Mouse (Mus musculus): ENCODE results near the gene Cryzl2. TPM values are rescaled to one million over a fixed set of nuclear protein-coding genes. Genes with fewer than 3 reads are reported as not detected.

Cryzl2 gene
- polyA plus RNA-seq, 1 experiment: 0.09 TPM

DNA sequence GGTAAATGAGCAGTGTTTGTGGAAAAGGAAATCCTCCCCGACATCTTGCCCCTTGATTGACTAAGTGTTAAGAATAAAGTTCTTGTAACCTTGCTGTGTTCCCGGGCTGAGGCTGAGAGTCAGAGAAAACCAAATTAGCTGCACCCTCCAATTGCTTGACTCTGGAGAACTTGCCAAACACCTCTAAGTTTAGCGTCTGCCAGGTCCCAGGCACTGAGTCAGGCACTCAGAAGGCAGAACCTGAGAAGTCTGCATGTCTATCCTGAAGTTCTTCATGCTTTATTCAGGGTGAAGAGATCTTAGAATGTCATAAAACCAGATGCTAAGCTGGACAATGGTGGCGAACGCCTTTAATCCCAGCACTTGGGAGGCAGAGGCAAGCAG is 9.6 kb upstream of the Cryzl2 start:
- no peaks in the 10 kb centered on the region for H3K79me3 ChIP-seq (ENCODE audit: low read depth)
- H3K27me3 ChIP-seq (ENCODE audit: control insufficient read depth, insufficient read depth, insufficient read length): no peaks in the 10 kb centered on the region
- no peak overlapping the region for H3K4me3 ChIP-seq (ENCODE audit: insufficient read depth, poor library complexity, severe bottlenecking)
- no peaks in the 10 kb centered on the region for H3K36me3 ChIP-seq (ENCODE audit: control insufficient read depth, insufficient read depth)
- no peak for TF ChIP-seq MYOD1 (IDR thresholded peaks at IDR 0.05; ENCODE audit: control insufficient read depth, insufficient read length, low read depth)
- no peak for TF ChIP-seq CTCF (IDR thresholded peaks at IDR 0.05; ENCODE audit: control insufficient read depth, insufficient read depth, insufficient read length)
- no peak for TF ChIP-seq MYOG (IDR thresholded peaks at IDR 0.05; ENCODE audit: control insufficient read depth, extremely low read depth, insufficient read length)
- TF ChIP-seq FOSL1 (IDR thresholded peaks at IDR 0.05; ENCODE audit: insufficient read depth, low read length, poor library complexity, severe bottlenecking): no peak
- no peak for TF ChIP-seq CEBPB (IDR thresholded peaks at IDR 0.05; ENCODE audit: low read depth)
- no peak for TF ChIP-seq USF1 (IDR thresholded peaks at IDR 0.05; ENCODE audit: low read depth)
- no peak for TF ChIP-seq MAX (IDR thresholded peaks at IDR 0.05)
- H3K79me2 ChIP-seq (ENCODE audit: control insufficient read depth, insufficient read depth): no peaks in the 10 kb centered on the region
- no peak overlapping the region for H3ac ChIP-seq (ENCODE audit: control insufficient read depth, insufficient read length, low read depth)

DNA sequence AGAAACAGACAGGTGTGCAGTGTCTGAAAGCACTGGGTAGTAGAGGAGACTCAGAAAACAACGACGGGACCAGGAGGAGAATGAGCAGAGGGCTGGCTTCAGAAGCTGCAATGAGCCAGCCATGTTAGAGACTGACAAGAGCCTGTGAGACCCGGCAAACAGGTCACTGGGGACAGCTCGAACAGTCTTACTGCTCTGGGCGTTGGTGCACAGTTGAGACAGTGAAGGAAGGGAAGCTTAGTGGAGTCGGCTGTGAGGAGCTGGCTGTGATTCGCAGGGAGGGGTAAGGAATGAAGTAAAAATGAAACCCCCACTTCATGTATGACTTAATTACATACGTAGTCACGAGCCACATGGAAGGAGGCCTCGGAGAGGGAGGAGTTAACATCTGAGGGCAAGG is 8.8 kb upstream of the Cryzl2 start:
- H3K27me3 ChIP-seq (ENCODE audit: control insufficient read depth, insufficient read depth, insufficient read length): no peaks in the 10 kb centered on the region
- no peak overlapping the region for H3K4me3 ChIP-seq (ENCODE audit: insufficient read depth, poor library complexity, severe bottlenecking)
- TF ChIP-seq CTCF (IDR thresholded peaks at IDR 0.05; ENCODE audit: control insufficient read depth, insufficient read depth, insufficient read length) (no peak), MYOG (IDR thresholded peaks at IDR 0.05; ENCODE audit: control insufficient read depth, extremely low read depth, insufficient read length) (no peak), MAX (IDR thresholded peaks at IDR 0.05) (no peak), CEBPB (IDR thresholded peaks at IDR 0.05; ENCODE audit: low read depth) (no peak), MYOD1 (IDR thresholded peaks at IDR 0.05; ENCODE audit: control insufficient read depth, insufficient read length, low read depth) (no peak), FOSL1 (IDR thresholded peaks at IDR 0.05; ENCODE audit: insufficient read depth, low read length, poor library complexity, severe bottlenecking) (no peak), USF1 (IDR thresholded peaks at IDR 0.05; ENCODE audit: low read depth) (no peak)
- H3K79me3 ChIP-seq (ENCODE audit: low read depth): no peaks in the 10 kb centered on the region
- no peaks in the 10 kb centered on the region for H3K36me3 ChIP-seq (ENCODE audit: control insufficient read depth, insufficient read depth)
- H3ac ChIP-seq (ENCODE audit: control insufficient read depth, insufficient read length, low read depth): no peak overlapping the region
- no peaks in the 10 kb centered on the region for H3K79me2 ChIP-seq (ENCODE audit: control insufficient read depth, insufficient read depth)

DNA sequence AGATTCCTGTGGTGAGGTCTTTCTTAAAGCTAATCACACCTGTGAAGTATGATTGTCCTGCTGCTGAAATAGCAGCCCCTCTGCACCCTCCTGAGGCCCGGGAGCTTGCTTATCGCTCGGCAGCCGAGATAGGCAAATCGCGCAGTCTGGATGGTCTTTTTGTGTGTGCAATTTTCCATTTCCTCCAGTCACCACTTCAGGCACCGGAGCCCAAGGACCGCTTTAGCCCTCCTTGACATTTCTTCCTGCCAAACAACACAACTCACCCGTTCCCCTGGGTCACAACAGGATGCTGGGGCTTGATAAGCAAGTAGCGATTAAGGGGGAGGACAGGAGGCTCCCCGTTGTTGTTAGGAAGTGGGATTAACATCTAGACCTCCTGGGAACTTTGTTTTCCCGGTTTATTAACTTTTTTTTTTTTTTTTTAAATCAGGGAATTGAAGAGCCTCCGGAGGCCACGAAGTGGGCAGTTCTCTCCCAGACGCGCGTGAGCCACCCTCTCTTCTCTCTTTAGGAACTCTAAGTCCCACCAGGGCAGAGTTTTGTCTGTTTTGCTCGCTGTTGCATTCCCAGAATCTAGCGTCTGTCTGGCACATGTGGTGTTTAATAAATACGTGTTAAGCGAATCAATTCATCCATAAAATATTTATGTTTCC is 8.3 kb upstream of the Cryzl2 start:
- no peak for TF ChIP-seq MAX (IDR thresholded peaks at IDR 0.05)
- no peak for TF ChIP-seq MYOD1 (IDR thresholded peaks at IDR 0.05; ENCODE audit: control insufficient read depth, insufficient read length, low read depth)
- no peak for TF ChIP-seq USF1 (IDR thresholded peaks at IDR 0.05; ENCODE audit: low read depth)
- Histone ChIP-seq H3K27me3 (ENCODE audit: control insufficient read depth, insufficient read depth, insufficient read length) (no peaks in the 10 kb centered on the region), H3K4me3 (ENCODE audit: insufficient read depth, poor library complexity, severe bottlenecking) (no peak overlapping the region), H3K79me2 (ENCODE audit: control insufficient read depth, insufficient read depth) (no peaks in the 10 kb centered on the region), H3K79me3 (ENCODE audit: low read depth) (no peaks in the 10 kb centered on the region), H3ac (ENCODE audit: control insufficient read depth, insufficient read length, low read depth) (no peak overlapping the region), H3K36me3 (ENCODE audit: control insufficient read depth, insufficient read depth) (no peaks in the 10 kb centered on the region)

DNA sequence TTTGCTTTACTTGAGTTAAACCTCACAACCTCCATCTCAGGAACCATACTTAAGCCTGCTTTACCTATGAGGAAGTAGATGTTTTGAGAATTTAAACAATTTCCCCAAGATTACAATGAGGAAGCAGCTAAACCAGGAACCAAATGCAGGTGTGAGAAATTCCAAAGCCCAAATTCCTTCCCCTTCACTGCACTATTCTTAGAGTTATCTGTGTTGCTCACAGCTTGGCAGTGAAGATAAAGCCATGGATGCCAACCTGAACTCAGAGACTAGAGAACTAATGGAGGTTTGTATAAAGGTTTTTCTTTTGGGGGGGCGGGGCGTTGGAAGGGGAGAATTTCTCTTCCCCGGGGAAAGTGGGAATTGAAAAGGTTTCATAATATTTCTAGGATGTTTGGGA is 6.1 kb upstream of the Cryzl2 start:
- Histone ChIP-seq H3K36me3 (ENCODE audit: control insufficient read depth, insufficient read depth) (no peaks in the 10 kb centered on the region), H3ac (ENCODE audit: control insufficient read depth, insufficient read length, low read depth) (no peak overlapping the region), H3K4me3 (ENCODE audit: insufficient read depth, poor library complexity, severe bottlenecking) (no peak overlapping the region), H3K79me3 (ENCODE audit: low read depth) (no peaks in the 10 kb centered on the region), H3K27me3 (ENCODE audit: control insufficient read depth, insufficient read depth, insufficient read length) (no peaks in the 10 kb centered on the region), H3K79me2 (ENCODE audit: control insufficient read depth, insufficient read depth) (no peaks in the 10 kb centered on the region)
- no peak for TF ChIP-seq MAX (IDR thresholded peaks at IDR 0.05)
- TF ChIP-seq CEBPB (IDR thresholded peaks at IDR 0.05; ENCODE audit: low read depth): no peak
- no peak for TF ChIP-seq FOSL1 (IDR thresholded peaks at IDR 0.05; ENCODE audit: insufficient read depth, low read length, poor library complexity, severe bottlenecking)
- TF ChIP-seq MYOD1 (IDR thresholded peaks at IDR 0.05; ENCODE audit: control insufficient read depth, insufficient read length, low read depth): no peak

DNA sequence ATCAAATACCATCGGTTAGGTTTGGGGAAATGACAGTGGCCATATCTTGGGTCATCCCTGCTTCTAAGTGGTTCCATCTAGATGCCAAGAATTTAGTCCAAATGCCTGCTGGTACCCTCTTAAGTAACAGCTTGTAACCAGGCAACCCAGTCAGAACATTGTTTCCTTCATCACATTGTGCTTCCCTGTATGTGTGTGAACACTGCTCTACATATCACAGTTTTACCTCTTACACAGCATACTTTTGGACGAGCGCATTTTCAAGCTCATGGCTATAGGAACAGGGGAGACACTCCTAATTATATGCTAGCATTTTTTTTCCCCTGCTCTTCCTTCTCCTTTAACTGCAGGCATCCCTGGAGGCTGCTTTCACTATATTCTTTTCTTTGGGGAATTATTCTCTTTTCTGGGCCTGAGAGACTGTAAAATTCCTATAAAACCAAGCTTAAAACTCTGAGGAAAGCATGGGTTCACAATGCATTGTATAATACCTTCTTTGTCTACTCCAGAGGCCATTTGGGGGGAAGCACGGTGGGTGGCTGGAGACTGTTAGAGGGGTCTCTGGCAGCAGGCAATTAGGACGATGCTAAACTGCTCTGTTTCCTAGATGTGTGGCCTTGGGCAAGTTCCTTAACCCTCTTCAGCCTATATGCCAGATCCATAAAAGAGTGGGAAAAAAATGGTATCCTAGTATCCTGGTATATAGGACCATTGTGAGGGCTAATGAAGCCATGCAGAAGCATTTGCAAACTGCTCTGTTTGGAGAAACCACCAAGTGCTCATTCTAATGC is 5.4 kb upstream of the Cryzl2 start:
- Histone ChIP-seq H3ac (ENCODE audit: control insufficient read depth, insufficient read length, low read depth) (no peak overlapping the region), H3K79me3 (ENCODE audit: low read depth) (no peaks in the 10 kb centered on the region), H3K27me3 (ENCODE audit: control insufficient read depth, insufficient read depth, insufficient read length) (no peaks in the 10 kb centered on the region), H3K79me2 (ENCODE audit: control insufficient read depth, insufficient read depth) (no peaks in the 10 kb centered on the region), H3K36me3 (ENCODE audit: control insufficient read depth, insufficient read depth) (no peaks in the 10 kb centered on the region), H3K4me3 (ENCODE audit: insufficient read depth, poor library complexity, severe bottlenecking) (no peak overlapping the region)
- TF ChIP-seq MAX (IDR thresholded peaks at IDR 0.05): no peak
- TF ChIP-seq FOSL1 (IDR thresholded peaks at IDR 0.05; ENCODE audit: insufficient read depth, low read length, poor library complexity, severe bottlenecking): no peak
- TF ChIP-seq MYOD1 (IDR thresholded peaks at IDR 0.05; ENCODE audit: control insufficient read depth, insufficient read length, low read depth): no peak
- TF ChIP-seq USF1 (IDR thresholded peaks at IDR 0.05; ENCODE audit: low read depth): no peak
- TF ChIP-seq MYOG (IDR thresholded peaks at IDR 0.05; ENCODE audit: control insufficient read depth, extremely low read depth, insufficient read length): no peak
- TF ChIP-seq CTCF (IDR thresholded peaks at IDR 0.05; ENCODE audit: control insufficient read depth, insufficient read depth, insufficient read length): no peak
- TF ChIP-seq CEBPB (IDR thresholded peaks at IDR 0.05; ENCODE audit: low read depth): no peak

DNA sequence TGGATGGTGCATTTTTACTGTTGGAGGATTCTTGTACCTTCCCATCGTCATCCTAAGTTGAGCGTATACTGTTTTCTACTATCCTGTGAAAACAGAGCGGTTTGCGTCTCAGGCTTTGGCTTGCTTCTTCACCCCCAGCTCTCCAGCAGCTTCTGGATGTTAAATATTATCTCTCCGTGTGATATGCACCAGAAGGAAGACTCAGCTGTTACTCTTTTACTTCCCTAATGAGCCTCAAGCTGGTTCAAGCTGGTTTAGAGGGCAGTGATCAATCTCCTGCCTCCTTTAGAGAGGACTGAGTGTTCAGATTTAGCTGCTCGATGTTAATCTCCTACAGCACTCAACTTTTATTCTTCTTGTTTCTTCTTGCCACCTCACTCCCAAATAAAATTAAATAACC is 3.5 kb upstream of the Cryzl2 start:
- H3K79me3 ChIP-seq (ENCODE audit: low read depth): no peaks in the 10 kb centered on the region
- no peaks in the 10 kb centered on the region for H3K79me2 ChIP-seq (ENCODE audit: control insufficient read depth, insufficient read depth)
- H3ac ChIP-seq (ENCODE audit: control insufficient read depth, insufficient read length, low read depth): no peak overlapping the region
- H3K27me3 ChIP-seq (ENCODE audit: control insufficient read depth, insufficient read depth, insufficient read length): no peaks in the 10 kb centered on the region
- TF ChIP-seq CTCF (IDR thresholded peaks at IDR 0.05; ENCODE audit: control insufficient read depth, insufficient read depth, insufficient read length): no peak
- no peak for TF ChIP-seq MYOD1 (IDR thresholded peaks at IDR 0.05; ENCODE audit: control insufficient read depth, insufficient read length, low read depth)
- no peak for TF ChIP-seq MAX (IDR thresholded peaks at IDR 0.05)
- no peak for TF ChIP-seq USF1 (IDR thresholded peaks at IDR 0.05; ENCODE audit: low read depth)
- TF ChIP-seq CEBPB (IDR thresholded peaks at IDR 0.05; ENCODE audit: low read depth): no peak
- no peak for TF ChIP-seq FOSL1 (IDR thresholded peaks at IDR 0.05; ENCODE audit: insufficient read depth, low read length, poor library complexity, severe bottlenecking)
- no peak for TF ChIP-seq MYOG (IDR thresholded peaks at IDR 0.05; ENCODE audit: control insufficient read depth, extremely low read depth, insufficient read length)
- H3K36me3 ChIP-seq (ENCODE audit: control insufficient read depth, insufficient read depth): no peaks in the 10 kb centered on the region
- no peak overlapping the region for H3K4me3 ChIP-seq (ENCODE audit: insufficient read depth, poor library complexity, severe bottlenecking)

Data from C2C12 (cell line).